Mouse (Mus musculus): ENCODE results near the gene Grtp1. TPM values are rescaled to one million over a fixed set of nuclear protein-coding genes. Genes with fewer than 3 reads are reported as not detected.

The Grtp1 gene
- total and polyA plus RNA-seq, 2 experiments from 2014 or later = 7.9 to 19.9 TPM

DNA sequence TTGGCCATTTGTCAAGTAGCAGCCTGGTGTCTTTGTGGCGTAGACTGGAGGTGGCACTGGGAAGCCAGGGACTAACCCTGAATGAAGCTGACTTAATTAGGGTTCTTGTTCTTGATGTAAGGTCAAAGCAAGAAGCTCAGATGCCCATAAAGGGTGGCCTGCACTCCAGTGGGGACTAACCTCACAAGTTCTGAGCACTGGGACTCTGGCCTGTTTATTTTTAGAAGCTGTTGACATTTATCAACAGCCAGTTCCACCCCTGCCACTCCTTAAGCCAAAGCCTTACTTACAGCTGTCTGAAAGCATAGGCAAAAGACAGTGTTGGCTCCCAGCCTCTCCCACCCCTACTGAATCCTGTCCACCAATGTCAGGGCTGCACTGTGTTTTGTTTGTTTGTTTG, 9.3 kb upstream of the Grtp1 start:
- H3K36me3 ChIP-seq (ENCODE audit: insufficient read depth, low read length) = no peaks in the 10 kb centered on the region
- no peak overlapping the region for H3K4me3 ChIP-seq (ENCODE audit: low read depth, low read length)
- no peak overlapping the region for H3K4me2 ChIP-seq (ENCODE audit: low read depth, low read length, poor library complexity, severe bottlenecking)
- 0 out of 2 replicates have a peak, but pooled peaks cover 3% of the 10 kb centered on the region for H3K4me1 ChIP-seq (ENCODE audit: insufficient read depth, low read length)
- ATAC-seq (ENCODE audit: low FRiP score) (no peak), DNase-seq (ENCODE audit: low spot score) (no peak)
- 44% methylated on average over 1 of the region's 1 CpGs for WGBS
- TF ChIP-seq CTCF (IDR thresholded peaks at IDR 0.05) = no peak
- no peaks in the 10 kb centered on the region for H3K27me3 ChIP-seq (ENCODE audit: insufficient read depth, low read length)
- no peaks in the 10 kb centered on the region for H3K9me3 ChIP-seq (ENCODE audit: low read length)
- no peak overlapping the region for H3K9ac ChIP-seq (replicated peaks; ENCODE audit: low read length, poor library complexity, severe bottlenecking)
- no peak overlapping the region for H3K27ac ChIP-seq (ENCODE audit: low read depth, low read length)

DNA sequence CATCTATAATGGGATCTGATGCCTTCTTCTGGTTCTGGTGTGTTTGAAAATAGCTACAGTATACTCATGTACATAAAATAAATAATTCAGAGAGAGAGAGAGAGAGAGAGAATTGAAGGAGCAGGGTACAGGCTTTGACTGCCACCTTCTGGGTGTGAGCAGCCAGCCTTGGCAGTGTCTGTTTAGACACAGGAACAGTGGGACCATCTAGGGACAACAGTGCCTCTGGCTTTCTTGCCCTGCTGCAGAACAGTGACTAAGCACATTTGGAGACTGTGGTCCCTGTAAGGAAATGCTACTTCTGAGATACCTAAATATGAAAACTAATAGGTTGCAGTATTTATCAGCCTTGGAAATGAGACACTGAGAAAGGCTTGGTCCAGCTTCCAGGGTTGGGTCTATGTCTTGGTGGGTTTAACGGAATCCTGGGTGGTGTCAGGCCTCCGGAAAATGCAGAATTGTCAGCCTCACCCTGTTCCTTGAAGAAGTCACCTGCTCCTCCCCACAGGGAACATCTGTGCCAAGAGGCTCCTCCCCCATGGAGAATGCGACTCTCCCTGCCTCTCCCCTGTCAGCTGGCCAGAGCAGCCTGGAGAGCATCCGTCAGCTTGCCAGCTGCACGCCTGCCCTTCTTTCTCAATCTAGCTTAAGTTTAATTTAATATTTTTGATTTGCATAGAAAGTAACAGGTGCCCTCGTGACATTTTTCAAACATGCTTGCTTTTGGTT, 8.4 kb upstream of the Grtp1 start:
- Histone ChIP-seq H3K27me3 (ENCODE audit: insufficient read depth, low read length) (no peaks in the 10 kb centered on the region), H3K27ac (ENCODE audit: low read depth, low read length) (no peak overlapping the region), H3K9ac (replicated peaks; ENCODE audit: low read length, poor library complexity, severe bottlenecking) (no peak overlapping the region), H3K36me3 (ENCODE audit: insufficient read depth, low read length) (no peaks in the 10 kb centered on the region), H3K4me1 (ENCODE audit: insufficient read depth, low read length) (0 out of 2 replicates have a peak, but pooled peaks cover 3% of the 10 kb centered on the region), H3K4me2 (ENCODE audit: low read depth, low read length, poor library complexity, severe bottlenecking) (no peak overlapping the region), H3K9me3 (ENCODE audit: low read length) (no peaks in the 10 kb centered on the region), H3K4me3 (ENCODE audit: low read depth, low read length) (no peak overlapping the region)
- 51% methylated on average over 6 of the region's 6 CpGs for WGBS
- ATAC-seq (ENCODE audit: low FRiP score) = no peak
- TF ChIP-seq CTCF (IDR thresholded peaks at IDR 0.05) = peak; percentile 53
- no peak for DNase-seq (ENCODE audit: low spot score)

DNA sequence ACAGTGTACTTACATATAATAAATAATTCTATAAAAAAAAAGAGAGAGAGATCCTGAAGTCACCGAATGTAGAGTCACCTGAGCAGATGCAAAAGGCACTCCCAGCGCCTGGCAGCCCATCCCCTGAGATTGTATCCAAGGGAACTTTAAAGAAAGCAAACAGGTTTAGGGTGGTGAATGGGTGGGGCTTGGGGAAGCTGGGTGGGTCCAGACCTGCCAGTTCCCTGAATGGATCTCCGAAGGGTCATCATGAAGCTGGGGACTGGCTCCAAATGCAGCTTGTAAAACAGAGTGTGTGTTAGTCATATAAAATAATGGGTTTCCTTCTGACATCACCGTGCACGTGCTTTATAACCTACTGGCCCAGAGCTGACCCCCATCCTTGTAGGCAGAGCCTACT, 5.9 kb upstream of the Grtp1 start:
- H3K9me3 ChIP-seq (ENCODE audit: low read length) = no peaks in the 10 kb centered on the region
- no peaks in the 10 kb centered on the region for H3K36me3 ChIP-seq (ENCODE audit: insufficient read depth, low read length)
- DNase-seq (ENCODE audit: low spot score) (no peak), ATAC-seq (ENCODE audit: low FRiP score) (no peak)
- no peaks in the 10 kb centered on the region for H3K4me1 ChIP-seq (ENCODE audit: insufficient read depth, low read length)
- H3K9ac ChIP-seq (replicated peaks; ENCODE audit: low read length, poor library complexity, severe bottlenecking) = no peak overlapping the region
- H3K27me3 ChIP-seq (ENCODE audit: insufficient read depth, low read length) = peaks cover 13% of the 10 kb centered on the region
- no peak overlapping the region for H3K4me3 ChIP-seq (ENCODE audit: low read depth, low read length)
- no peak overlapping the region for H3K4me2 ChIP-seq (ENCODE audit: low read depth, low read length, poor library complexity, severe bottlenecking)
- no peak overlapping the region for H3K27ac ChIP-seq (ENCODE audit: low read depth, low read length)
- no peak for TF ChIP-seq CTCF (IDR thresholded peaks at IDR 0.05)
- WGBS = 51% methylated on average over 5 of the region's 5 CpGs

DNA sequence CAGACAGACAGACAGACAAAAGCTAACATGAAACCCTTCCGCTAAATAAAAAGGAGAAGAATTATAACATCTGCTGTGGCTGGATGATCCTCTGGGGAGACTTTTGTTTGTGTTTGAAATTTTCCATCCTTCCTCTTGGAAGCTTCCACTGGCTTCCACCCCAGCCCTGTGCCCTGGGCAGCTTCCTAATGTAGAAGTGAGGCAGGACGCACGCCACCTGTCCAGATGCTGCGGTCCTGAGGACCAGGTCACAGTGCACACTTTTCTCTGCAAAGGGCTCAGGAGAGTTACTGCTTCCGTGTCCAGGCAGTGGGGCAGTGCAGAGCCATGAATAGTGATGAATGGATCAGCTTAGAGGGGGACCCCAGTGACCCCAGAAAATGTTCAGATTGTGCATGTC, 4.9 kb upstream of the Grtp1 start:
- Histone ChIP-seq H3K9me3 (ENCODE audit: low read length) (no peaks in the 10 kb centered on the region), H3K9ac (replicated peaks; ENCODE audit: low read length, poor library complexity, severe bottlenecking) (no peak overlapping the region), H3K4me3 (ENCODE audit: low read depth, low read length) (no peak overlapping the region), H3K27ac (ENCODE audit: low read depth, low read length) (no peak overlapping the region), H3K4me2 (ENCODE audit: low read depth, low read length, poor library complexity, severe bottlenecking) (no peak overlapping the region), H3K27me3 (ENCODE audit: insufficient read depth, low read length) (peaks cover 13% of the 10 kb centered on the region), H3K36me3 (ENCODE audit: insufficient read depth, low read length) (no peaks in the 10 kb centered on the region), H3K4me1 (ENCODE audit: insufficient read depth, low read length) (no peaks in the 10 kb centered on the region)
- TF ChIP-seq CTCF (IDR thresholded peaks at IDR 0.05) = no peak
- ATAC-seq (ENCODE audit: low FRiP score) (no peak), DNase-seq (ENCODE audit: low spot score) (no peak)
- 86% methylated on average over 5 of the region's 5 CpGs for WGBS

DNA sequence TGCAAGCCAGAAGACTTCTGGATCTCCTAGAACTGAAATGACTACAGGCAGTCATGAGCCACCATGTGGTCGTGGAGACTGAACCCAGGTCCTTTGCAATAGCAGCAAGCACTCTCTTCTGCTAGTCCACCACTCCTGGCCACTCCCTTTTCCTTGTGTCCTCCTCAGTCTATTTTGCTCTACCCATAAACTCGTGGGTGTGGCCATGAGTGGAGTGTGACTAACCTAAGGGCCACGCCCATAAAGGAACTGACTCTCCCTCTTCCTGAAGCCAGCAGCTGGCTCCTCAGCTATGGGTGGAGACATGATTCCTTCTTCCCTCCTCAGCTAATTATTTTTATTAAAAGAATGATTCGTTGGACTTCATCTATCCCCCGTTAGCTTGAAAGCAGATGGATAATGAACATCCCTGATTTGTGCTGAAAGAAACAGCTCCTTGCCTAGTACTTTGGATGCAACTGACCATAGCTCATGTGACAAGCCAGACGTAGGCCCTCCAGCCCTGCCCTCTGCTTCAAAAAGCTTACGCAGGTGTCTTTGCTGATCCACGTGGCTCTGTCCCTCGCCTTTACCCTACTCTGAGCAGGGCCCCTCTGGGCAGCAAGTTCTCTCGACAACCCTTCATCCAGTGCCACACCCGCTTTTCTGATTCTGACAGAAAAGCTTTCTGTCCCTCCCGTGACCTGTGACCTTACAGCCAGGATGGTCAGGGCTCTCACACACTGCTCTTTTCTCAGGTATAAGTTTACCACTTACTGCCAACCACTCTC, 4.1 kb upstream of the Grtp1 start:
- TF ChIP-seq CTCF (IDR thresholded peaks at IDR 0.05) = no peak
- no peak for DNase-seq (ENCODE audit: low spot score)
- no peak for ATAC-seq (ENCODE audit: low FRiP score)
- no peak overlapping the region for H3K27ac ChIP-seq (ENCODE audit: low read depth, low read length)
- H3K27me3 ChIP-seq (ENCODE audit: insufficient read depth, low read length) = peaks cover 13% of the 10 kb centered on the region
- H3K4me3 ChIP-seq (ENCODE audit: low read depth, low read length) = no peak overlapping the region
- H3K4me1 ChIP-seq (ENCODE audit: insufficient read depth, low read length) = no peaks in the 10 kb centered on the region; the same call in 1 of the 2 replicates
- no peak overlapping the region for H3K4me2 ChIP-seq (ENCODE audit: low read depth, low read length, poor library complexity, severe bottlenecking)
- no peaks in the 10 kb centered on the region for H3K36me3 ChIP-seq (ENCODE audit: insufficient read depth, low read length)
- H3K9ac ChIP-seq (replicated peaks; ENCODE audit: low read length, poor library complexity, severe bottlenecking) = no peak overlapping the region
- H3K9me3 ChIP-seq (ENCODE audit: low read length) = no peaks in the 10 kb centered on the region
- 72% methylated on average over 12 of the region's 12 CpGs for WGBS

DNA sequence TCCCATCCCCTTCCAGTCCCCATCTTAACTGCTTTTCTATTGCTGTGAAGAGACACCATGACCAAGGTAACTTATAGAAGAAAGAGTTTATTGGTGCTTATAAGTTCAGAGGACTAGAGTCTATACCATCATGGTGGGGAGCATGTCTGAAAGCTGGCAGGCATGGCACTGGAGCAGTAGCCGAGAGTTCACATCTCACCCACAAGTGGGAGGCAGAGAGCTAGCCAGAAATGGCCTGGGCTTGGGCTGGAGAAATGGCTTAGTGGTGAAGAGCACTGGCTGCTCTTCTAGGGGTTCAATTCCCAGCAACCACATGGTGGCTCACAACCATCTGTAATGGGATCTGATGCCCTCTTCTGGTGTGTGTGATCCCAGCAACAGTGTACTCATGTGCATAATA, 3.1 kb upstream of the Grtp1 start:
- Histone ChIP-seq H3K4me2 (ENCODE audit: low read depth, low read length, poor library complexity, severe bottlenecking) (no peak overlapping the region), H3K9ac (replicated peaks; ENCODE audit: low read length, poor library complexity, severe bottlenecking) (no peak overlapping the region), H3K36me3 (ENCODE audit: insufficient read depth, low read length) (no peaks in the 10 kb centered on the region), H3K9me3 (ENCODE audit: low read length) (no peaks in the 10 kb centered on the region), H3K27me3 (ENCODE audit: insufficient read depth, low read length) (peaks cover 13% of the 10 kb centered on the region), H3K4me3 (ENCODE audit: low read depth, low read length) (no peak overlapping the region), H3K4me1 (ENCODE audit: insufficient read depth, low read length) (no peaks in the 10 kb centered on the region; the same call in 1 of the 2 replicates), H3K27ac (ENCODE audit: low read depth, low read length) (no peak overlapping the region)
- ATAC-seq (ENCODE audit: low FRiP score) = no peak
- DNase-seq (ENCODE audit: low spot score) = no peak
- 85% methylated on average over 1 of the region's 1 CpGs for whole genome bisulfite sequencing
- peak; percentile 46 for TF ChIP-seq CTCF (IDR thresholded peaks at IDR 0.05)
